Mouse (Mus musculus) kidney, adult 2 months (tissue): Measurements from ENCODE around the gene Akr1b10. TPM values are rescaled to one million over a fixed set of nuclear protein-coding genes. Genes with fewer than 3 reads are reported as not detected.
A peak's percentile ranks its signal among the peaks of the same experiment; 100 is the strongest.

ENCODE experiments used
- DNase-seq: peaks from one replicate; pipeline ENCODE4 v3.0.0; 2021
- H3K27ac ChIP-seq: fragments of 200-500 bp; 2 replicates; pipeline ENCODE4 v1.5.1; 2012; ENCODE audit warnings: low read depth, low read length, control low read depth, inconsistent platforms; ENCODE audit not compliant: insufficient read depth
- H3K27me3 ChIP-seq: fragments of 200-500 bp; replicated peaks from 2 replicates; pipeline ENCODE4 v1.6.1; 2012; ENCODE audit warnings: mild to moderate bottlenecking, moderate library complexity, low read length, inconsistent platforms; ENCODE audit not compliant: control insufficient read depth, insufficient read depth
- H3K36me3 ChIP-seq: fragments of 200-500 bp; 2 replicates; pipeline ENCODE4 v1.6.1; 2012; ENCODE audit warnings: mild to moderate bottlenecking, moderate library complexity, low read length, inconsistent platforms; ENCODE audit not compliant: control insufficient read depth, insufficient read depth
- H3K4me1 ChIP-seq: fragments of 200-500 bp; 2 replicates; pipeline ENCODE4 v1.6.1; 2011; ENCODE audit warnings: low read length; ENCODE audit not compliant: control insufficient read depth, insufficient read depth
- H3K4me3 ChIP-seq: fragments of 200-500 bp; 2 replicates; pipeline ENCODE4 v1.5.1; 2011; ENCODE audit warnings: mild to moderate bottlenecking, low read depth, low read length, control low read depth; ENCODE audit not compliant: insufficient read depth
- CTCF ChIP-seq: fragments of 200-500 bp; conservative IDR thresholded peaks from 2 replicates; pipeline ENCODE4 v1.5.1; 2011; ENCODE audit warnings: low read depth, mild to moderate bottlenecking, control low read depth, low read length, moderate library complexity, mixed read lengths; ENCODE audit not compliant: insufficient read depth, insufficient read length
- POLR2A ChIP-seq: fragments of 200-500 bp; IDR thresholded peaks from one replicate; pipeline ENCODE4 v1.6.1; 2011; ENCODE audit warnings: low read depth, low read length, control low read depth
- WGBS: fragments of 180-500 bp; shearing (Covaris S2); methylation state at CpG from one replicate; pipeline ENCODE4 v1.1.7; 2018; 5-methylcytosine and 5-hydroxymethylcytosine counted together
- polyA plus RNA-seq: library from polyadenylated mRNA; depleted of rRNA; stranded (reverse); fragments of >200 nt; gene quantifications from 2 replicates; pipeline ENCODE4 v1.2.3, GENCODE M21; 2012; rRNA removed

Gene Akr1b10
- polyA plus RNA-seq, 1 experiment, result 42.2 TPM

- no peak for DNase-seq
- H3K27me3 ChIP-seq, result no peaks in the 10 kb centered on the region
- no peak for TF ChIP-seq POLR2A
- TF ChIP-seq CTCF, result no peak
- no peaks in the 10 kb centered on the region for H3K4me1 ChIP-seq
- no peaks in the 10 kb centered on the region for H3K36me3 ChIP-seq
- 98% methylated on average over 2 of the region's 2 CpGs for WGBS
- H3K27ac ChIP-seq, result no peak overlapping the region
- H3K4me3 ChIP-seq, result no peak overlapping the region
Observed at GRCm38 (mm10) chr6:34416521-34416920, 32.5 kb downstream of the Akr1b10 start.

- no peaks in the 10 kb centered on the region for H3K36me3 ChIP-seq
- no peaks in the 10 kb centered on the region for H3K27me3 ChIP-seq
- H3K4me3 ChIP-seq, result no peak overlapping the region
- H3K4me1 ChIP-seq, result no peaks in the 10 kb centered on the region
- TF ChIP-seq CTCF (no peak), POLR2A (no peak)
- DNase-seq, result no peak
- no peak overlapping the region for H3K27ac ChIP-seq
Observed at GRCm38 (mm10) chr6:34419071-34419470, 35.1 kb downstream of the Akr1b10 start.

GRCm38 (mm10) chr6:34439006-34439405 lies 55.0 kb downstream of the Akr1b10 start:
- H3K27me3 ChIP-seq, result no peaks in the 10 kb centered on the region
- WGBS, result 66% methylated on average over 2 of the region's 2 CpGs
- H3K36me3 ChIP-seq, result no peaks in the 10 kb centered on the region
- H3K4me3 ChIP-seq, result no peak overlapping the region
- TF ChIP-seq CTCF (no peak), POLR2A (no peak)
- no peaks in the 10 kb centered on the region for H3K4me1 ChIP-seq
- DNase-seq, result no peak
- H3K27ac ChIP-seq, result no peak overlapping the region

GRCm38 (mm10) chr6:34441556-34442257 lies 57.7 kb downstream of the Akr1b10 start:
- Histone ChIP-seq H3K27ac (no peak overlapping the region), H3K27me3 (no peaks in the 10 kb centered on the region), H3K4me1 (no peaks in the 10 kb centered on the region), H3K36me3 (no peaks in the 10 kb centered on the region), H3K4me3 (no peak overlapping the region)
- no peak for TF ChIP-seq CTCF
- peak; percentile 5 for DNase-seq
- 64% methylated on average over 9 of the region's 9 CpGs for WGBS

GRCm38 (mm10) chr6:34443791-34444190 lies 59.8 kb downstream of the Akr1b10 start:
- peak; percentile 37 for DNase-seq
- H3K4me3 ChIP-seq, result no peak overlapping the region
- TF ChIP-seq CTCF (no peak), POLR2A (no peak)
- H3K27me3 ChIP-seq, result no peaks in the 10 kb centered on the region
- no peak overlapping the region for H3K27ac ChIP-seq
- H3K36me3 ChIP-seq, result no peaks in the 10 kb centered on the region
- no peaks in the 10 kb centered on the region for H3K4me1 ChIP-seq
- WGBS, result 71% methylated on average over 2 of the region's 2 CpGs

Other genes starting within 250 kb of the Akr1b10 start
- 88.5 and 90.9 TPM in 2 replicates for gene Slc35b4, start 207.1 kb upstream of the Akr1b10 start, polyA plus RNA-seq
- 208 and 280 TPM in 2 replicates for gene Akr1b3, start 66.7 kb upstream of the Akr1b10 start, polyA plus RNA-seq
- gene Akr1b8, start 30.1 kb upstream of the Akr1b10 start, polyA plus RNA-seq, result 2.6 and 3.9 TPM in 2 replicates
- gene Akr1b7, start 28.1 kb downstream of the Akr1b10 start, polyA plus RNA-seq, result 3.2 and 4.0 TPM in 2 replicates
- gene Bpgm, start 92.0 kb downstream of the Akr1b10 start, polyA plus RNA-seq, result 24.4 and 32.4 TPM in 2 replicates
- gene Cald1, start 214.3 kb downstream of the Akr1b10 start, polyA plus RNA-seq, result 17.7 and 24.7 TPM in 2 replicates